Mouse (Mus musculus) intestine, embryonic 14.5 days (tissue): ENCODE results near the gene Slc5a6. TPM values are rescaled to one million over a fixed set of nuclear protein-coding genes. Genes with fewer than 3 reads are reported as not detected.
A peak's percentile ranks its signal among the peaks of the same experiment; 100 is the strongest.
"Not testable (repeated sequence)": the region's sequence is repeated elsewhere in the genome, so short reads cannot be mapped to it uniquely, and the experiment has no call there.

Experiments
- ATAC-seq: fragments of 200-750 bp; cut with Nextera tagmentation; replicated peaks from 2 replicates; pipeline ENCODE4 v1.8.0; 2017; ENCODE audit warnings: low read depth, moderate number of reproducible peaks, moderate TSS enrichment, moderate library complexity; ENCODE audit not compliant: low FRiP score, low TSS enrichment
- DNase-seq: peaks from one replicate; pipeline ENCODE4 v3.0.0-alpha.2; 2018; ENCODE audit warnings: low spot score
- H3K27ac ChIP-seq: fragments of 300-500 bp; sonication (generic); 2 replicates; pipeline ENCODE4 v1.5.1; 2014; ENCODE audit warnings: low read depth, mild to moderate bottlenecking, control low read depth
- H3K27me3 ChIP-seq: fragments of 300-500 bp; sonication (generic); replicated peaks from 2 replicates; pipeline ENCODE4 v1.6.1; 2014; ENCODE audit warnings: low read length, control low read depth; ENCODE audit not compliant: control insufficient read depth, insufficient read depth
- H3K36me3 ChIP-seq: fragments of 300-500 bp; sonication (generic); 2 replicates; pipeline ENCODE4 v1.6.1; 2014; ENCODE audit warnings: low read length, control low read depth; ENCODE audit not compliant: control insufficient read depth, insufficient read depth
- H3K4me1 ChIP-seq: fragments of 300-500 bp; sonication (generic); replicated peaks from 2 replicates; pipeline ENCODE4 v1.6.1; 2014; ENCODE audit warnings: low read length, control low read depth, mixed read lengths; ENCODE audit not compliant: control insufficient read depth, insufficient read depth
- H3K4me2 ChIP-seq: fragments of 300-500 bp; sonication (generic); 2 replicates; pipeline ENCODE4 v1.6.1; 2014; ENCODE audit warnings: low read length
- H3K4me3 ChIP-seq: fragments of 300-500 bp; sonication (generic); 2 replicates; pipeline ENCODE4 v1.5.1; 2014; ENCODE audit warnings: low read depth, low read length, control low read depth, mixed read lengths
- H3K9ac ChIP-seq: fragments of 300-500 bp; sonication (generic); 2 replicates; pipeline ENCODE4 v1.6.1; 2014; ENCODE audit warnings: mild to moderate bottlenecking, low read length
- H3K9me3 ChIP-seq: fragments of 300-500 bp; sonication (generic); 2 replicates; pipeline ENCODE4 v1.6.1; 2016; ENCODE audit warnings: low read length, control low read depth; ENCODE audit not compliant: control insufficient read depth
- WGBS: fragments of 180-500 bp; shearing (Covaris S2); extraction: QIAGEN DNeasy Blood & Tissue Kit; methylation state at CpG from one replicate; pipeline ENCODE4 v1.1.7; 2014; 5-methylcytosine and 5-hydroxymethylcytosine counted together
- polyA plus RNA-seq: library from polyadenylated mRNA; unstranded; fragments of >200 nt; fragmentation: Nextera tagmentation; extraction: Ambion mirVana; gene quantifications from 2 replicates; pipeline ENCODE4 v1.2.1, GENCODE M21; 2014

The Slc5a6 gene
- polyA plus RNA-seq, 1 experiment from 2014 or later = 12.3 TPM

GRCm38 (mm10) chr5:31050427-31050826, 1.7 kb upstream of the Slc5a6 start:
- H3K27ac ChIP-seq = no peak overlapping the region
- DNase-seq (no peak), ATAC-seq (no peak)
- H3K9me3 ChIP-seq = no peaks in the 10 kb centered on the region
- H3K4me2 ChIP-seq = no peak overlapping the region
- H3K27me3 ChIP-seq = no peaks in the 10 kb centered on the region
- H3K4me1 ChIP-seq = peaks cover 12% of the 10 kb centered on the region; the same call in 1 of the 2 replicates
- H3K4me3 ChIP-seq = no peak overlapping the region
- H3K36me3 ChIP-seq = peaks cover 8% of the 10 kb centered on the region; the same call in 1 of the 2 replicates
- no peak overlapping the region for H3K9ac ChIP-seq

GRCm38 (mm10) chr5:31047848-31048762, 619 bp downstream of the Slc5a6 start, which contains the start of gene Atraid:
TSS of gene Atraid (plus strand) at chr5:31048312.
- H3K4me1 ChIP-seq = peaks cover 6% of the 10 kb centered on the region; the same call in 1 of the 2 replicates
- ATAC-seq (peak; percentile 99), DNase-seq (peak; percentile 99)
- peak within 1 kb of the TSS; percentile 77 for H3K4me2 ChIP-seq
- H3K9ac ChIP-seq = peak within 1 kb of the TSS; percentile 80
- peaks cover 12% of the 10 kb centered on the region; the same call in 1 of the 2 replicates for H3K36me3 ChIP-seq
- H3K27me3 ChIP-seq = no peaks in the 10 kb centered on the region
- H3K9me3 ChIP-seq = no peaks in the 10 kb centered on the region
- under 1% methylated on average over 73 of the region's 73 CpGs for WGBS
- peak within 1 kb of the TSS; percentile 61 for H3K4me3 ChIP-seq
- peak within 1 kb of the TSS; percentile 89 for H3K27ac ChIP-seq

GRCm38 (mm10) chr5:31047074-31047473, 1.6 kb downstream of the Slc5a6 start:
- ATAC-seq (no peak), DNase-seq (no peak)
- H3K4me3 ChIP-seq = peak overlapping the region; percentile 61
- 80% methylated on average over 5 of the region's 5 CpGs for WGBS
- peaks cover 11% of the 10 kb centered on the region; the same call in 1 of the 2 replicates for H3K36me3 ChIP-seq
- H3K4me1 ChIP-seq = peaks cover 6% of the 10 kb centered on the region; the same call in 1 of the 2 replicates
- H3K4me2 ChIP-seq = peak overlapping the region; percentile 77
- H3K27me3 ChIP-seq = no peaks in the 10 kb centered on the region
- no peak overlapping the region for H3K27ac ChIP-seq
- no peaks in the 10 kb centered on the region for H3K9me3 ChIP-seq
- H3K9ac ChIP-seq = peak overlapping the region; percentile 80; the same call in 1 of the 2 replicates

GRCm38 (mm10) chr5:31046416-31046815, 2.3 kb downstream of the Slc5a6 start:
- Histone ChIP-seq H3K9me3 (no peaks in the 10 kb centered on the region), H3K9ac (no peak overlapping the region), H3K27me3 (no peaks in the 10 kb centered on the region), H3K4me1 (peaks cover 10% of the 10 kb centered on the region), H3K4me2 (no peak overlapping the region), H3K36me3 (peaks cover 15% of the 10 kb centered on the region; the same call in 1 of the 2 replicates), H3K4me3 (no peak overlapping the region), H3K27ac (no peak overlapping the region)
- ATAC-seq = no peak
- no peak for DNase-seq
- WGBS = 88% methylated on average over 6 of the region's 6 CpGs

GRCm38 (mm10) chr5:31038171-31038845, 10.4 kb downstream of the Slc5a6 start:
- Histone ChIP-seq H3K27me3 (no peaks in the 10 kb centered on the region), H3K36me3 (peaks cover 34% of the 10 kb centered on the region), H3K4me1 (peaks cover 5% of the 10 kb centered on the region; the same call in 1 of the 2 replicates), H3K4me2 (no peak overlapping the region), H3K9me3 (no peaks in the 10 kb centered on the region), H3K27ac (no peak overlapping the region), H3K9ac (no peak overlapping the region), H3K4me3 (no peak overlapping the region)
- DNase-seq = no peak
- WGBS = 85% methylated on average over 7 of the region's 7 CpGs
- ATAC-seq = no peak

GRCm38 (mm10) chr5:31036556-31036955, 12.2 kb downstream of the Slc5a6 start:
- not testable (repeated sequence) for H3K9ac ChIP-seq, H3K4me1 ChIP-seq, H3K9me3 ChIP-seq, H3K27me3 ChIP-seq, H3K27ac ChIP-seq, H3K4me3 ChIP-seq, DNase-seq, H3K4me2 ChIP-seq, ATAC-seq
- 74% methylated on average over 11 of the region's 11 CpGs for WGBS
- H3K36me3 ChIP-seq = peaks cover 21% of the 10 kb centered on the region

GRCm38 (mm10) chr5:31034669-31035068, 14.1 kb downstream of the Slc5a6 start:
- no peak for ATAC-seq
- no peaks in the 10 kb centered on the region for H3K4me1 ChIP-seq
- H3K27ac ChIP-seq = no peak overlapping the region
- no peak overlapping the region for H3K4me2 ChIP-seq
- 88% methylated on average over 6 of the region's 6 CpGs for WGBS
- H3K36me3 ChIP-seq = peaks cover 20% of the 10 kb centered on the region
- no peaks in the 10 kb centered on the region for H3K9me3 ChIP-seq
- no peak for DNase-seq
- H3K4me3 ChIP-seq = no peak overlapping the region
- H3K27me3 ChIP-seq = no peaks in the 10 kb centered on the region
- no peak overlapping the region for H3K9ac ChIP-seq

GRCm38 (mm10) chr5:31031508-31031907, 17.2 kb downstream of the Slc5a6 start:
- Histone ChIP-seq H3K4me1 (no peaks in the 10 kb centered on the region), H3K27ac (no peak overlapping the region), H3K36me3 (peaks cover 6% of the 10 kb centered on the region; the same call in 1 of the 2 replicates), H3K4me2 (no peak overlapping the region), H3K27me3 (no peaks in the 10 kb centered on the region), H3K9ac (no peak overlapping the region), H3K4me3 (no peak overlapping the region), H3K9me3 (no peaks in the 10 kb centered on the region)
- WGBS = 83% methylated on average over 8 of the region's 8 CpGs
- DNase-seq (no peak), ATAC-seq (no peak)
